Mouse (Mus musculus) adrenal gland, postnatal 10 days (tissue): ENCODE data around the gene Mid1. TPM values are rescaled to one million over a fixed set of nuclear protein-coding genes. Genes with fewer than 3 reads are reported as not detected.
A peak's percentile ranks its signal among the peaks of the same experiment; 100 is the strongest.

Source experiments
- DNase-seq: peaks from one replicate; pipeline ENCODE4 v3.0.0; 2021; ENCODE audit warnings: mixed read lengths
- total RNA-seq, 2 experiments: library from RNA; stranded (reverse); gene quantifications; 2 replicates each; pipeline ENCODE4 v1.2.3; 2021

Gene Mid1
- total RNA-seq, 2 experiments from 2014 or later: 15.1 to 21.5 TPM

GRCm38 (mm10) chrX:169813673-169814072 lies 128.7 kb downstream of the Mid1 start:
- no peak for DNase-seq

DNA sequence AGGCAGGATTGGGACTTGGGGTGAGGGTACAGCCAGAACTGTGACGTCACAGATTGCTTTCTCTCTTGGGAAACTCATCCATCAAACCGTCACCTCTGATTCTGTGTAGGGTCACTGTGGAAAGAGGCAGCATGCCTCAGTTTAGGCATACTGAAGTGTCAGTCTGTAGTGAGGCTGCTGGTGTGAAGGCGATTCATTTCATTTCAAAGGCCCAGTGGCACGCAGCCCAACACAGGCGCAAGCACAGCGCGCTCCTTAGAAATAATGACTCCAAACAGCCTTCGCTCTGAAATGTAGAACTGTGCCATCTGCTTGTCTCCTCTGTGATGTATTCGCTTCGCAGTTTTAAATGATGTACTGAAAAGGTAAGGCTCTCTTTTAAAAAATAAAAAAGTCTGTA lies 141.9 kb downstream of the Mid1 start:
- no peak for DNase-seq

DNA sequence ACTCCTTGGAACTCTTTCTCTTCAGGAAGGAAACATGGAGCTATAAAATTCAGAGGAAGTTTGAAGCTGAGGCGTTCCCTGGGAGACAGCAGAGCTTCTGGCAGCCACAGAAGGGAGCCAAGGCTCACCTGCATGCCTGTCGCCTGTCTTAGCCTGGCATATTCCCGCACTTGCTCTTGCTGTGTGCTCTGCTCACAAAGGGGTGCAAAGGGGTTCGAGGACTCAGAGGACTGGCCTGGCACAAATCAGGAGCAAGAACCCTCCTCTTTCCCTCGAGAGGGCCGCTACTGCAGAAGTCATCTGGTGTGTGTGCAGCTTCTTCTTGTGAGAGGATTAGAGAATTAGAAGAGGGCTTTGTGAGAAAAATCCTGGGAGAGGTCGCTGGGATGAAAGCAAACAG lies 142.7 kb downstream of the Mid1 start:
- DNase-seq: no peak

- no peak for DNase-seq
Measured at GRCm38 (mm10) chrX:169828136-169828535, 143.1 kb downstream of the Mid1 start.

DNA sequence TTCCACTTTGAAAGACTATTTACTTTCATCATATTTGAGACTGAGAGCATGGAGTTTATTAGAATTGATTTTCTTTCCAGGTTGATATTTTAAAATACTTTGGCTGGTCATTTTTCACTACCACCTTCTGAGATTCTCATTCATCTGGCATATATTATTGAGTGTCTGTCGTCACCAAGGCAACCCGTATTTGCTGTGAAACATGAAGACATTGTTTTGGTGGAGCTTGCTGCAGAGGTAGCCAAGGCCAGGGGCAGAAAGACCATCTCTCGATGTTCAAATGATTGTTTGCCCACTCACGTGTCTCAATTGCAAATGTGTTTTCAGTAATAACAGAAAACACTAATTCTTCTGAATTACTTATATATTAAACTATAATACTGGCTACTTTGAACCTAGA lies 145.1 kb downstream of the Mid1 start:
- DNase-seq: no peak

DNA sequence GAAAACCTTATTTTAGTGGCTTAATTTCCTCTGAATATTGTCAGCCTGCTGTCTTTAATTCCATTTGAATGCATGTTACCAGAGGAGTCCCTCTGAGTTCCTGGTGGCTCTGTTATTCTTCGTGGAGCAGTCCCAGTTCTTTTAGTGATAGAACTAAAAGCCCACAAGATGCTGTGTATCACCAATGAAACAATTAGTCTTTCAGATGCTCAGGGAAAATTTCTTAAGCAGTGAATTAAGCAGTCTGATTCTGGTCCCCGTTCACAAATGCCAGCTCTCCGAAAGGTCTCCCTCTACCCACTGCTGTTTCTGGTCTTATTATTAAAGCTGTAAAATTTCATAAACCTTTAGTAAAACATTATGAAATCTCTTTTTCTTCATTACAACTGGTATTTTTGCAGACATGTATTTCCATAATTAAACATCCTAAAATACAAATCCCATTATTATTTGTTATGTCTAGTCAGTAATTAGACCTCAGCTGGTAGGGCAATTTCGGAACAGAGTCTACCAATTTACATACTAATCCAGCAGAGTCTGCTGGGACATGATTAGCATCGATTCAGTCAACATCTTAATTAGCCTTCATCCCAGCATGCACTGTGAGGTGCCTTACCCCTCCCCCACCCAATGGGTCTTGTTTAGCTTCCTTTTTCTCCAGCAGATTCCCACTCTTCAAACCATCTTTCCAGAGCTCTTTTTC lies 153.1 kb downstream of the Mid1 start:
- DNase-seq: no peak

DNA sequence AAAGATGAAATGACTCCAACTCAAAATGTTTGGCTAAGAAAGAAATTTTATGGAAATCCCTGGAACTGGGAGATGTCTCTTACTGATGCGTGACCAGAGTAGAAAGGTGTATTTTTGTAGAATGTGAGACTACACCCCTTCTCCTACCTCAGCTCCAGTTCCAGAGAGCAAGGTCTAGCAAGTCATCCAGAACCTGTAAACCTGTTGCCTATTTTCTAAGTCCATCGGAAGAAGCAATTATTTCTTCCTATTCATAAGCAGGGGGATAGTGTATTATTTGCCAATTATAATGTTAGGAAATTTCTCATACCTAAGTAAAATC lies 153.6 kb downstream of the Mid1 start:
- no peak for DNase-seq

GRCm38 (mm10) chrX:169843267-169843666 lies 158.3 kb downstream of the Mid1 start:
- no peak for DNase-seq

- no peak for DNase-seq
Measured at GRCm38 (mm10) chrX:169844150-169844772, 159.3 kb downstream of the Mid1 start.

DNA sequence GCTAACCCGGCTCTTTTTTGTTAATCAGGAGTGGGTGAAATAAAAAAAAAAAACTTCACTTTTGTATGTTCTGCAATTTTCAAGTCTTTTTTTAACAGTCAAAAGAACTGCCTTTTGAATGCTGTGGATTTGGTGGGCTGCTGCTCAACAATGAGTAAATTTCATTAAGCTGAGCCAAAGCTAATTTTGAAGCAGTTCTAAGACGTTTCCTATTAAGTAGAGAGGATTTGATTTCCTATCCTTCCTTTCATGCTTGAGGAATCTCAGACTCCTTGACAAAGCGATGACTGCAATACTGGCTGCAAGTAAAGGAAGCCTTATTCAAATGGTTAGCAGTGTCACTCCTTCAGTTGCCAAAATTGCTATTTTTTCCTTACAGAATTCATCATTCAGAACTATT lies 161.2 kb downstream of the Mid1 start:
- no peak for DNase-seq

DNA sequence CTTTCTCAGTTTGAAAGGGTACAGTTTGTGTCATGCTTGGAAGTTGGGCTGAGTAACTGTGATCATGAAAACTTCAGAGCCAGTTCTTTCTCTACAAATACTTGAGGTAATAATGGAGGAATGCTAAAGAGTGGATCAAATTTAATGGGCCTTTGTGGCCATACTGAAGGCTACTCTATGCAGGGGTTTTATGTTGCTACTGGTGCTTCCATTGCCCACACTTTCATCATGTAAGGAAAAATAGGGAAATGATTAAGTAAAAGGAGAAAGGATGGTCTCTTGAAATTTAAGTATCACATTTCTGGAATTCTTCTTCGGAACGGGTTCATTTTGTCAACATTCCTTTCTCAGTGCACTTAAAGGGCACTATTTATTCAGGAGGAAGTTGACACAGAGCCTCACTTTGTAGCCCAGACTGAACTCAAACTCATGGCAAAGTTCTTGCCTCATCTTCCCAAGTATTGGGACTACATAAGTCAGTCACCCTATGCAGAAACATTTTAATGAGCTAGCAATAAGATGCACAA lies 176.3 kb downstream of the Mid1 start:
- DNase-seq: no peak

- DNase-seq: no peak
Measured at GRCm38 (mm10) chrX:169862440-169862839, 177.4 kb downstream of the Mid1 start.

- peak; percentile 52 for DNase-seq
Measured at GRCm38 (mm10) chrX:169862848-169863247, 177.8 kb downstream of the Mid1 start.

GRCm38 (mm10) chrX:169863841-169864240 lies 178.8 kb downstream of the Mid1 start:
- DNase-seq: no peak

DNA sequence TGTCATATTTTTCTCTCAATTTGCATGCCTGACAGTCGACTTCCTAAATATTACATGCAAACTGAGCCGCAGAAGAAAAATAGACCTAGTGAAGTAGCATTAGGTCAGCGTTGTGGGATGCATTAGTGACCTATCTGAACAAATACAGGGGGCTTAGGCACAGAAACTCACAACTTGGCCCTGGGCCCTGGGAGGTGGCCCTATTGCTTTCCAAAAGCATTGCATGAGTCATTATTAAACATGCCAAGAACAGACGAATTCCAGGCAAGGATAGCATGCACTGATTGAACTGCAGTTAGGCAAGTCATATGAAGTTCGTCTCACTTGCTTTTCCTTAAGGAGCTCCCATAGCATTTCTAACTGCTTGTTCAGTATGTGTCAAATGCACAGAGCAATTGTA lies 183.2 kb downstream of the Mid1 start:
- DNase-seq: peak; percentile 42

DNA sequence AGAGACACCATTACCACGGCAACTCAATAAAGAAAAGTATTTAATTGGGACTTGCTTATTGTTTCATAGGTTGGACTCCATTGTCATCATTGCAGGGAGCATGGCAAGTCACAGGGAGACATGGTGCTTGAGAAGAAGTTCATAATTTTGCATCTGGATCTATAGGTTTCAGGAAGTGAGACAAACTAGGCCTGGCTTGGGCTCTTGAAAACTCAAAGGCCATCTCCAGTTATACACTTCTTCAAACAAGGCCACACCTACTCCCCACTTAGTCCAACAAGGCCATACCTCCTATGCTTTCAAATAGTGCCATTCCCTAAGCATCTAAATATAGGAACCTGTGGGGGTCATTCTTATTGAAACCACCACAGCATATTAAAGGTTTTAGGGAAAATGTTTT lies 189.5 kb downstream of the Mid1 start:
- no peak for DNase-seq

- peak; percentile 90 for DNase-seq
Measured at GRCm38 (mm10) chrX:169879481-169880362, 194.7 kb downstream of the Mid1 start.

DNA sequence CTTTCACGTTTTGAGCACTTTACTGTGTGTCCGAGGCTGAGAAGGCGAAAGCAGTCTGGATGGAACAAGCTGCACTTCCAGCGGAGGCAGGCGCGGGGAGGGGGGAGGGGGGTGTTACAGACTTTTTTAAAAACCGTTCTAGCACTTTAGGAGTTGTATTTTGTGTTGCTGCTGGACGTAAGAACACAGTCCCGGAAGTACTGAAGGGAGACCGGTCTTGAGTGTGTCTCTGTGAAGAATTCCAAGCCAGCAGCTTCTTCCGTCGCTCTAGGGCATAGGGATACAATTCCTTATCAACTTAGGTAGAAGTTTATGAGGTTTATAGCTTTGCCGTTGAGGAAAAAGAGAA lies 195.3 kb downstream of the Mid1 start:
- peak; percentile 21 for DNase-seq

- DNase-seq: peak; percentile 14
Measured at GRCm38 (mm10) chrX:169880826-169881225, 195.8 kb downstream of the Mid1 start.

- DNase-seq: peak; percentile 8
Measured at GRCm38 (mm10) chrX:169881253-169882219, 196.5 kb downstream of the Mid1 start.

DNA sequence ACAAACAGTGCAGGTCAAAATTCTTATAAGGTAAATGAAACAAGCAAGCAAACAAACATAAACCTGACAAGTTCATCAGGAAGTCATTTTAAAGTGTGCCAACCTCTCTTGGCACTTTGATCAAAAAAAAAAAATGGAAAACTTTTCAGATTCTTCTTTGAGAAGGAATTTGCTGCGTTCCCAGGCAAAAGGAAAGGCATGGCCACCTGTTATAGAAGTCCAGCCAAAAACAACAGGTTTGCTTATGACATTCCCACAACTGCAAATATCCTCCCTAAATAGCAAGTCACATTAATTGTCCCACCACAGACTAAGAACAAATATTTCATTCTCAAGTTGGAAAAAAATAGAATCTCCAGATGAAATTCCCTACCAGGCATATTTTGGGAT lies 197.2 kb downstream of the Mid1 start:
- DNase-seq: no peak
